Mouse (Mus musculus): ENCODE data around the gene Zfyve1. TPM values are rescaled to one million over a fixed set of nuclear protein-coding genes. Genes with fewer than 3 reads are reported as not detected.

Zfyve1 gene
- polyA plus RNA-seq, 1 experiment from 2014 or later = 21.4 TPM

DNA sequence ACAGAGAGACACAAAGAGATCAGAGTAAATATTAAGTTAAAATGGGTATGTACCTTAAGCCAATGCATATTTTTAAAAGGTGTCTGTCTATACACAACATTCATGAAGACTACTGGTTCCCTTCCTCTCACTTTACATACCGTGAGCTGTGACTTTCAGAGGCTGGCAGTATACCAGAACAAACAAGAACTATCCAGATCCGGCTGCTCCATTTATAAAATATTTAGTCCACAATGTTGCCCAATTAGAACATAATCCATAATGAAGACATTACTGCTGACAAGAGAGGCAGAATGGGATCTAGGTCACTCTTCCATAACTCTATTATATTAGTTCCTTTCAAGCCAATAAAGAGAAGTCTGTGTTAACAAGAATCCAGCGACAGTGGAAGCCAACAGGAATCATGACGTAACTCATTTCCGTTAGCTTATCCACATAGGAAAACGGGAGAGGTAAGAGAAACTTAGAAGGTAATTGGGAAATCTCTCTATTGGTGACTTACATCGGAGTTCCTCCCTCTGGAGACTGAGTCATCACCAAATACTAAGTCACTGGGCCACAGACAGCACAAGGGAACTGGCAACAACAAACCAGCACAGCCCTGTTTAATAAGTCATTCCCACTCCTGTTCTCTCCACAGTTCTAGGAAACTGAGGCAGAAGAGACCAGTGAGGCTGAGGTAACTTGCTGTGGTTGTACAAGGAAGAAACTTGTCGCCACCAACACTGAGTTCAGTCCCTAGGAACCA is 5.1 kb downstream of the Zfyve1 start:
- H3K36me3 ChIP-seq (ENCODE audit: control insufficient read depth, insufficient read depth, low read length) = peaks cover 11% of the 10 kb centered on the region; the same call in 1 of the 2 replicates
- 92% methylated on average over 8 of the region's 8 CpGs for WGBS
- no peak overlapping the region for H3K4me3 ChIP-seq (ENCODE audit: low read depth, low read length)
- no peaks in the 10 kb centered on the region for H3K27me3 ChIP-seq (ENCODE audit: control insufficient read depth, insufficient read depth, low read length)
- no peak overlapping the region for H3K9ac ChIP-seq (ENCODE audit: low read length)
- H3K27ac ChIP-seq (ENCODE audit: low read depth, low read length) = no peak overlapping the region
- peaks cover 3% of the 10 kb centered on the region for H3K4me1 ChIP-seq (ENCODE audit: control insufficient read depth, insufficient read depth, low read length)
- no peak for DNase-seq (ENCODE audit: low spot score, missing footprints)
- H3K4me2 ChIP-seq = no peak overlapping the region
- ATAC-seq (ENCODE audit: low FRiP score) = no peak
- no peaks in the 10 kb centered on the region for H3K9me3 ChIP-seq (ENCODE audit: control insufficient read depth, low read length)

DNA sequence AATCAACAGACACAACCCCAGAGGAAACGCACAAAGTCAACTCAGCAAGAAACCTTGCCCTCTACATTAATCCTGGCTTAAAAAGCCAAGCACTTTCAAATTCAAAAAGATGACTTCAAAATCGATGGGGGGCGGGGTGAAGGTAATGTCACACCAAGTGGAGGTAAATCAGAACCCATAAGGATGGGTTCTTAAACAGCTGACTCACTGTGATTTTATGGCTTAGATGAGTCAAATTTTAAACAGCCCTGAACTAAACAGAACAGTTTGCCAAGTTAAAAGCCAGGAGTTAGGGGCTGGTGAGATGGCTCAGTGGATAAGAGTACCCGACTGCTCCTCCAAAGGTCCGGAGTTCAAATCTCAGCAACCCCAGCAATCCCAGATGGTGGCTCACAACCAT is 10.4 kb downstream of the Zfyve1 start:
- peaks cover 9% of the 10 kb centered on the region; the same call in 1 of the 2 replicates for H3K36me3 ChIP-seq (ENCODE audit: control insufficient read depth, insufficient read depth, low read length)
- no peak overlapping the region for H3K27ac ChIP-seq (ENCODE audit: low read depth, low read length)
- H3K9ac ChIP-seq (ENCODE audit: low read length) = no peak overlapping the region
- H3K9me3 ChIP-seq (ENCODE audit: control insufficient read depth, low read length) = no peaks in the 10 kb centered on the region
- H3K27me3 ChIP-seq (ENCODE audit: control insufficient read depth, insufficient read depth, low read length) = no peaks in the 10 kb centered on the region
- ATAC-seq (ENCODE audit: low FRiP score) = no peak
- no peaks in the 10 kb centered on the region for H3K4me1 ChIP-seq (ENCODE audit: control insufficient read depth, insufficient read depth, low read length)
- no peak overlapping the region for H3K4me2 ChIP-seq
- no peak for DNase-seq (ENCODE audit: low spot score, missing footprints)
- WGBS = 93% methylated on average over 5 of the region's 5 CpGs
- no peak overlapping the region for H3K4me3 ChIP-seq (ENCODE audit: low read depth, low read length)

DNA sequence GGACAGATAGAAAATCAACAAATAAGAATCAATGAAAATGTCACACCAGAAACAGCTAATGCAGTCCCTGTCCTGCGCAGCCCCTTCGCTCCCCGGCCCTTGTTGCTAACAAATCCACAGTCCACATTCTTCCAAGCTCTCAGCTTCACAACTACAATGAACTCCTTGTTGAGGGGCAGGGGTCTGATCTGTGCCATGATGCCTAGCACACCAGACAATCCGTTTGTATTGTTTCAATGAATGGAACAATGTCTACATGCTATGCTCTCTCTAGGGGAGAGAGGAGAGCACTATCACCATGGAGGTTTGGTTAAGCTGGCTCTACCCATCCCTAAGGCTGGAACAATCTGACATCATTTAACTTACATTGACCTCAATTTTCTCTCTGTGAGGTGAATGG is 14.3 kb downstream of the Zfyve1 start:
- Histone ChIP-seq H3K4me3 (ENCODE audit: low read depth, low read length) (no peak overlapping the region), H3K9me3 (ENCODE audit: control insufficient read depth, low read length) (no peaks in the 10 kb centered on the region), H3K4me2 (no peak overlapping the region), H3K9ac (ENCODE audit: low read length) (no peak overlapping the region), H3K27me3 (ENCODE audit: control insufficient read depth, insufficient read depth, low read length) (no peaks in the 10 kb centered on the region), H3K27ac (ENCODE audit: low read depth, low read length) (no peak overlapping the region), H3K4me1 (ENCODE audit: control insufficient read depth, insufficient read depth, low read length) (no peaks in the 10 kb centered on the region; the same call in 1 of the 2 replicates), H3K36me3 (ENCODE audit: control insufficient read depth, insufficient read depth, low read length) (no peaks in the 10 kb centered on the region)
- DNase-seq (ENCODE audit: low spot score, missing footprints) (no peak), ATAC-seq (ENCODE audit: low FRiP score) (no peak)
- 82% methylated on average over 4 of the region's 4 CpGs for WGBS

DNA sequence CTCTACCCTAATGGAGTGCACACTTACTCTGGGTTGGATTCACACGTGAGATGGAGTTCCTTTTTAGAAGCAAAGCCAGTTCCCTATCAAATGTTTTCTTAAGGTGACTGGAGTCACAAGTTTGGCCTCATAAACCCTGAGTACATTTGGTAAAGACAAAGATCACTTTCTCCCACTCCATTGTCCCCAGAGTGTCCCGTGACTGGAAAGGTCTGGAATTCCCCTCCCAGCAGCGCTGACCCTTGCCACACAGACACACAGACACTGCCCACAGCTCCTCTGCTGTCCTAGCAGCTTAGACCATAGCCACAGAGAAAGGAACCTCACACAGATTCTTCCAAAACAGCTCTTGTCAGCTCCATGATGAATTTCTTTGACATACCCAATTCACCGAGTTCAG is 14.9 kb downstream of the Zfyve1 start:
- DNase-seq (ENCODE audit: low spot score, missing footprints) (no peak), ATAC-seq (ENCODE audit: low FRiP score) (no peak)
- Histone ChIP-seq H3K9me3 (ENCODE audit: control insufficient read depth, low read length) (no peaks in the 10 kb centered on the region), H3K4me3 (ENCODE audit: low read depth, low read length) (no peak overlapping the region), H3K4me1 (ENCODE audit: control insufficient read depth, insufficient read depth, low read length) (no peaks in the 10 kb centered on the region; the same call in 1 of the 2 replicates), H3K9ac (ENCODE audit: low read length) (no peak overlapping the region), H3K36me3 (ENCODE audit: control insufficient read depth, insufficient read depth, low read length) (no peaks in the 10 kb centered on the region), H3K27ac (ENCODE audit: low read depth, low read length) (no peak overlapping the region), H3K27me3 (ENCODE audit: control insufficient read depth, insufficient read depth, low read length) (no peaks in the 10 kb centered on the region), H3K4me2 (no peak overlapping the region)
- 73% methylated on average over 4 of the region's 4 CpGs for WGBS

DNA sequence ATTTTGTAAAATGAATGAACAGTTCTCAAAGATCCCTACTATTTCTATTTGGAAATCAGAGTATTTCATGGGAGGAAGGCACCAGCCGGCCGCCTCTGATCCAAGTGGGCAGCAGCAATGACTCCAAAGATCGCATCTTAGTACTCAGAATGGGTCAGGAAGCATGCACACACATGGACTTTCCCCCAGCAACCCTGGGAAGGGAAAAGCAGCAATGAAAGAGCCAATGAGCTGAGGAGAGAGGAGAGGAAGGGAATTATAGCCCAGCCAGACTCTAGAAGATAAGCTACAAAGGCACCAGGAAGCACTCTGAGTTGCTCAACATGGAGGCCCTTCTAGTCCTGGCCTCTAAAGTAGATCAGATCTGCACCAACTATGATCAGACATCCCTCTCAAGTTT is 16.7 kb downstream of the Zfyve1 start:
- 94% methylated on average over 3 of the region's 3 CpGs for WGBS
- Histone ChIP-seq H3K36me3 (ENCODE audit: control insufficient read depth, insufficient read depth, low read length) (peaks cover 7% of the 10 kb centered on the region; the same call in 1 of the 2 replicates), H3K9ac (ENCODE audit: low read length) (no peak overlapping the region), H3K27me3 (ENCODE audit: control insufficient read depth, insufficient read depth, low read length) (no peaks in the 10 kb centered on the region), H3K27ac (ENCODE audit: low read depth, low read length) (no peak overlapping the region), H3K9me3 (ENCODE audit: control insufficient read depth, low read length) (no peaks in the 10 kb centered on the region), H3K4me2 (no peak overlapping the region), H3K4me1 (ENCODE audit: control insufficient read depth, insufficient read depth, low read length) (no peaks in the 10 kb centered on the region; the same call in 1 of the 2 replicates), H3K4me3 (ENCODE audit: low read depth, low read length) (no peak overlapping the region)
- ATAC-seq (ENCODE audit: low FRiP score) (no peak), DNase-seq (ENCODE audit: low spot score, missing footprints) (no peak)

DNA sequence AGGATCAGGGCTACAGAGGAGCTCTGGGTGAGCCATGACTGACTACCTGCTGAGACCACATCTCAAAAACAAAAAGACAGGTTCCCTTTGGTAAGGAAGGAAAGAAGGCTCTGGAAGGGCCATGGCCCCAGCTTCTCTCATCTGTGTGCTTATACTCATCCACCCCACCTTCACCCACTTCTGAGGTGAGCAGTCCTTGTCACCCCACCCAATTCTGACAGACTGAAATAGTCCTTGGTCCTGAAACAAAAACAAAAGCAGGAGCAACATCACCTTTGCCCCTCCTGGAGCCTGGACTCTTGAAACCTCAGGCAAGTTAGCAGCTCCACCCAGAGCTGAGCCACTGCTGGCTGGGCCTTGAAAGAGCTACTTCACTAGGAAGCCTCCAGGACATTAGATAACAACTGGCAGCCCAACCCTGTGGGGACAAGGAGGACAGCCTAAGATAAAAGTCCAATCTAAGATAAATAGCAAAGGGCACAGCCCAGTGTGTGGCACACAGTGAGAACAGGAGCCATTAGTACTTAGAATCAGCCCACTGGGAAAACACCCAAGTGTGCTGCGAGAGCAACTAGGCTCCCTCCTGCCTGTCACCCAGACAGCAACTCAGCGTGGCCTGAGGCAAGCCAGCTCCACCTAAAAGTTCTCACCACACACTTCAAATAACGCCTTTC is 18.0 kb downstream of the Zfyve1 start:
- 58% methylated on average over 3 of the region's 3 CpGs for WGBS
- Histone ChIP-seq H3K4me1 (ENCODE audit: control insufficient read depth, insufficient read depth, low read length) (no peaks in the 10 kb centered on the region; the same call in 1 of the 2 replicates), H3K4me2 (no peak overlapping the region), H3K36me3 (ENCODE audit: control insufficient read depth, insufficient read depth, low read length) (peaks cover 13% of the 10 kb centered on the region), H3K27ac (ENCODE audit: low read depth, low read length) (no peak overlapping the region), H3K4me3 (ENCODE audit: low read depth, low read length) (no peak overlapping the region), H3K9me3 (ENCODE audit: control insufficient read depth, low read length) (no peaks in the 10 kb centered on the region), H3K27me3 (ENCODE audit: control insufficient read depth, insufficient read depth, low read length) (no peaks in the 10 kb centered on the region), H3K9ac (ENCODE audit: low read length) (no peak overlapping the region)
- DNase-seq (ENCODE audit: low spot score, missing footprints) (no peak), ATAC-seq (ENCODE audit: low FRiP score) (no peak)

DNA sequence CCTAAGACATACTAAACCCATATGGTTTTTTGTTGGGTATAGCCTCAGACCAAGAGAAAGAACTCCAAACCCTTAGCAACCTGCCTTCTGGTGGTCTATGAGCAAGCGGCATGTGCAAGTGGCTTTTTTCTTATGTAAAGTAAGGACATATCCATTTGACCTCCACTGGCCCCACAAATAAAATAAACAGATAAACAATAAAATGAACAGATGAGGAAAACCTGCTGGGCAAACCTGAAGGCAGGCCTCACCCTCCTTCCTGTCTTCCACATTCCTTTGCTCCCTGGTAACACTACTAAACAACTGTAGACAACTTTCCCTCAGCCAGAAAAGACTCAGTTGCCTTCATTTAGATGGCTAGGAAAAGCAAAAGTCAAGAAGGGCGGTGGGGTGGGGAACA is 18.7 kb downstream of the Zfyve1 start:
- Histone ChIP-seq H3K27me3 (ENCODE audit: control insufficient read depth, insufficient read depth, low read length) (no peaks in the 10 kb centered on the region), H3K9ac (ENCODE audit: low read length) (no peak overlapping the region), H3K4me3 (ENCODE audit: low read depth, low read length) (no peak overlapping the region), H3K27ac (ENCODE audit: low read depth, low read length) (no peak overlapping the region), H3K9me3 (ENCODE audit: control insufficient read depth, low read length) (no peaks in the 10 kb centered on the region), H3K36me3 (ENCODE audit: control insufficient read depth, insufficient read depth, low read length) (peaks cover 13% of the 10 kb centered on the region), H3K4me2 (no peak overlapping the region), H3K4me1 (ENCODE audit: control insufficient read depth, insufficient read depth, low read length) (no peaks in the 10 kb centered on the region; the same call in 1 of the 2 replicates)
- 86% methylated on average over 2 of the region's 2 CpGs for WGBS
- ATAC-seq (ENCODE audit: low FRiP score) = no peak
- DNase-seq (ENCODE audit: low spot score, missing footprints) = no peak

DNA sequence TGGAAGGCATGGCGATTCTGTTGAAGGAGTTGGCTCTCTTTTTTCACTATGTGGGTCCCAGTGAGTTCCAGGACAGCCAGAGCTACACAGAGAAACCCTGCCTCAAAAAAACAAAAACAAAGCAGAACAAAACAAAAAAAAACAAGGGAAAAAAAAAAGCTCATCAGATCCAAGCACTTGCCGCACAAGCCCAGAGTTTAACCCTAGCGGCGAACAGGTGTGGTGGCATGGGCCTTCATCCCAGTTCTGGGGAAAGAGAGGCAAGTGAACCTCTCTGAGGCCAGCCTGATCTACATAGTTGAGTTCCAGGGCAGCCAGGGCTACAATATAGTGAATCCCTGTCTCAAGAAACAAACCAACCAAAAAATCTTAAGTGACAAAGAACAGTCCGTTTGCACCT is 19.6 kb downstream of the Zfyve1 start:
- Histone ChIP-seq H3K27ac (ENCODE audit: low read depth, low read length) (no peak overlapping the region), H3K4me2 (no peak overlapping the region), H3K4me1 (ENCODE audit: control insufficient read depth, insufficient read depth, low read length) (no peaks in the 10 kb centered on the region; the same call in 1 of the 2 replicates), H3K27me3 (ENCODE audit: control insufficient read depth, insufficient read depth, low read length) (no peaks in the 10 kb centered on the region), H3K36me3 (ENCODE audit: control insufficient read depth, insufficient read depth, low read length) (peaks cover 15% of the 10 kb centered on the region), H3K9ac (ENCODE audit: low read length) (no peak overlapping the region), H3K4me3 (ENCODE audit: low read depth, low read length) (no peak overlapping the region), H3K9me3 (ENCODE audit: control insufficient read depth, low read length) (no peaks in the 10 kb centered on the region)
- ATAC-seq (ENCODE audit: low FRiP score) (no peak), DNase-seq (ENCODE audit: low spot score, missing footprints) (no peak)
- 96% methylated on average over 5 of the region's 5 CpGs for WGBS

DNA sequence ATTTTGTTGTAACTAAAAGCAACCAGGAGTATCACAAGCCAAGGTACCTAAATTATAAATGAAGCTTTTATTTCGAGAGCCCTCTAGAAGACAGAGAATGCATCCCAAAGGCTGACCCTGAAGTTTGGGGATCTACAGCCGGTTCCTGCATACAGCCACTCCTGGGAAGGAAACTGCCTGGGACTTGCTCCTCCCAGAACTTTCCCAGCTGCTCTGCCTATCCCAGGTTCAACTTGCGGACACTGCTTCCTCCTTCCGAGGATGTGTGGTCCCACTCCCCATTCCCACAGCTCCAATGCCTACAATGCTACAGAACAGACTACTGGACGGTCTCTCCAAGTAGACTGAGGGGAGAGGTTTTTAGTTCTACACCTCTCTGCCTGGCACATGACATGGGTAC is 24.3 kb downstream of the Zfyve1 start:
- Histone ChIP-seq H3K4me2 (no peak overlapping the region), H3K27me3 (ENCODE audit: control insufficient read depth, insufficient read depth, low read length) (no peaks in the 10 kb centered on the region), H3K9me3 (ENCODE audit: control insufficient read depth, low read length) (no peaks in the 10 kb centered on the region), H3K27ac (ENCODE audit: low read depth, low read length) (no peak overlapping the region), H3K9ac (ENCODE audit: low read length) (no peak overlapping the region), H3K4me1 (ENCODE audit: control insufficient read depth, insufficient read depth, low read length) (no peaks in the 10 kb centered on the region), H3K36me3 (ENCODE audit: control insufficient read depth, insufficient read depth, low read length) (peaks cover 23% of the 10 kb centered on the region), H3K4me3 (ENCODE audit: low read depth, low read length) (no peak overlapping the region)
- ATAC-seq (ENCODE audit: low FRiP score) (no peak), DNase-seq (ENCODE audit: low spot score, missing footprints) (no peak)
- WGBS = 89% methylated on average over 5 of the region's 5 CpGs

All from midbrain, embryonic 11.5 days (tissue).